Mouse (Mus musculus) spleen, adult 2 months (tissue): Measurements from ENCODE around the gene Pfas.
"Not testable (repeated sequence)": the region's sequence is repeated elsewhere in the genome, so short reads cannot be mapped to it uniquely, and the experiment has no call there.

ENCODE experiments used
- CTCF ChIP-seq: fragments of 200-500 bp; IDR thresholded peaks from 2 replicates; pipeline ENCODE4 v1.5.1; 2011; ENCODE audit warnings: mild to moderate bottlenecking, inconsistent platforms; ENCODE audit not compliant: insufficient read depth, insufficient read length, insufficient replicate concordance; ENCODE audit errors: extremely low read depth
- POLR2A ChIP-seq: fragments of 200-500 bp; IDR thresholded peaks from 2 replicates; pipeline ENCODE4 v1.6.1; 2011; ENCODE audit warnings: low read depth, low read length, inconsistent platforms

GRCm38 (mm10) chr11:68936951-68937350, 71.3 kb downstream of the Pfas start:
- TF ChIP-seq CTCF, POLR2A: not testable (repeated sequence)
